8 mouse cellular contexts compared by ENCODE assay signal in genomic region chr4:59096393-59096792, GRCm38 (mm10). TPM values are rescaled to one million over a fixed set of nuclear protein-coding genes. Genes with fewer than 3 reads are reported as not detected.
DNase-seq lines count a peak whose midpoint lies in the region; ATAC-seq and TF ChIP-seq lines count a peak whose summit lies in the region.

No protein-coding gene starts in this region.

- intact Hi-C loops in gastrocnemius, postnatal 14 days (cut with DNase I; ENCODE audit: low total_unique reads): loop anchor here (2.0 to 10.0 kb wide), 4 partner anchors 91 to 468 kb away; partner anchors contain the start of gene Ugcg
- intact Hi-C loops in left cerebral cortex, postnatal 14 days (cut with DNase I): loop anchor here (1.0 to 5.0 kb wide), 4 partner anchors 92 to 471 kb away; partner anchors contain the start of gene Ugcg

- H3K4me3 ChIP-seq in intestine, postnatal 0 days (ENCODE audit: low read depth, low read length): no peak overlapping the region
- no peak overlapping the region for H3K4me3 ChIP-seq in midbrain, embryonic 14.5 days (replicated peaks; ENCODE audit: low read depth, low read length)
- no peak overlapping the region for H3K4me3 ChIP-seq in spleen, adult 2 months (ENCODE audit: extremely low read depth, insufficient read depth, insufficient read length)

- TF ChIP-seq CTCF in intestine, postnatal 0 days (IDR thresholded peaks at IDR 0.05; ENCODE audit: low read depth): peak; percentile 99
- peak; percentile 49; the same call in 1 of the 2 replicates for TF ChIP-seq CTCF in spleen, adult 2 months (IDR thresholded peaks at IDR 0.05; ENCODE audit: extremely low read depth, insufficient read depth, insufficient read length, insufficient replicate concordance)

- no peaks in the 10 kb centered on the region for H3K27me3 ChIP-seq in intestine, postnatal 0 days (replicated peaks; ENCODE audit: control insufficient read depth, insufficient read depth, low read length)
- no peaks in the 10 kb centered on the region for H3K27me3 ChIP-seq in midbrain, embryonic 14.5 days (ENCODE audit: control insufficient read depth, insufficient read depth, low read length)
- no peaks in the 10 kb centered on the region for H3K27me3 ChIP-seq in spleen, adult 2 months (ENCODE audit: control insufficient read depth, insufficient read depth, low read length)

- H3K9me3 ChIP-seq in intestine, postnatal 0 days (ENCODE audit: control insufficient read depth): no peaks in the 10 kb centered on the region
- H3K9me3 ChIP-seq in midbrain, embryonic 14.5 days (ENCODE audit: control insufficient read depth, low read length): no peaks in the 10 kb centered on the region

- H3K4me1 ChIP-seq in intestine, postnatal 0 days (replicated peaks; ENCODE audit: control insufficient read depth, insufficient read depth, low read length): no peaks in the 10 kb centered on the region
- H3K4me1 ChIP-seq in midbrain, embryonic 14.5 days (ENCODE audit: control insufficient read depth, insufficient read depth, low read length): no peaks in the 10 kb centered on the region
- no peaks in the 10 kb centered on the region; the same call in 1 of the 2 replicates for H3K4me1 ChIP-seq in spleen, adult 2 months (ENCODE audit: control insufficient read depth, insufficient read depth, insufficient read length)

- H3K36me3 ChIP-seq in intestine, postnatal 0 days (ENCODE audit: control insufficient read depth, insufficient read depth): no peaks in the 10 kb centered on the region
- H3K36me3 ChIP-seq in midbrain, embryonic 14.5 days (ENCODE audit: control insufficient read depth, insufficient read depth, low read length): no peaks in the 10 kb centered on the region
- no peaks in the 10 kb centered on the region for H3K36me3 ChIP-seq in spleen, adult 2 months (ENCODE audit: control insufficient read depth, insufficient read depth, low read length)

- peak; percentile 21 to 71 for DNase-seq in urinary bladder, adult 18-20 months (ENCODE audit: low spot score in 2 of 2)
- DNase-seq in urinary bladder, adult 2 months (ENCODE audit: low spot score): no peak
- DNase-seq in embryo, embryonic 10.5 days (ENCODE audit: low spot score): peak; percentile 93
- peak; percentile 63 for DNase-seq in gastrocnemius, postnatal 14 days
- peak; percentile 86 to 87 for DNase-seq in left cerebral cortex, postnatal 14 days (ENCODE audit: low spot score in 2 of 2)
- peak; percentile 94 for DNase-seq in midbrain, embryonic 14.5 days
- peak; percentile 44 to 65 for DNase-seq in spleen, adult 2 months (ENCODE audit: low read depth in 1 of 2, low spot score in 2 of 2)

- H3K9ac ChIP-seq in intestine, postnatal 0 days (ENCODE audit: low read depth, low read length): no peak overlapping the region
- H3K9ac ChIP-seq in midbrain, embryonic 14.5 days (replicated peaks; ENCODE audit: low read length): no peak overlapping the region

- no peak overlapping the region for H3K4me2 ChIP-seq in intestine, postnatal 0 days (replicated peaks; ENCODE audit: low read depth)
- no peak overlapping the region for H3K4me2 ChIP-seq in midbrain, embryonic 14.5 days (ENCODE audit: low read length)

- peak; percentile 53 for ATAC-seq in intestine, postnatal 0 days
- ATAC-seq in midbrain, embryonic 14.5 days (ENCODE audit: low FRiP score, low TSS enrichment): peak; percentile 86

- no peak overlapping the region for H3K27ac ChIP-seq in intestine, postnatal 0 days (ENCODE audit: low read depth, low read length)
- H3K27ac ChIP-seq in midbrain, embryonic 14.5 days (replicated peaks; ENCODE audit: low read depth, low read length): no peak overlapping the region
- H3K27ac ChIP-seq in spleen, adult 2 months (ENCODE audit: insufficient read depth, low read length): no peak overlapping the region

- TF ChIP-seq POLR2A in spleen, adult 2 months (IDR thresholded peaks at IDR 0.05; ENCODE audit: low read depth, low read length): no peak

RNA-seq across cellular contexts. Expression of gene AI481877, which starts 42.4 kb away (rescaled TPM):
- not detected in 2 replicates for polyA plus RNA-seq in urinary bladder, adult 2 months (2012; rRNA removed)
- total RNA-seq in gastrocnemius, postnatal 14 days (2021): not detected
- not detected in 2 replicates for polyA plus RNA-seq in intestine, postnatal 0 days (2015; fragmentation: Nextera tagmentation; extraction: Ambion mirVana)
- not detected for total RNA-seq in left cerebral cortex, postnatal 14 days (2021)
- polyA plus RNA-seq in midbrain, embryonic 14.5 days (2014; fragmentation: Nextera tagmentation; extraction: Ambion mirVana): 0.07 TPM in 1 of 2 replicates, not detected in the other
- not detected in 2 replicates for polyA plus RNA-seq in spleen, adult 2 months (2012; rRNA removed)
